Mouse (Mus musculus) lung, postnatal 25 days (tissue): ENCODE results near the gene Cpm.
A peak's percentile ranks its signal among the peaks of the same experiment; 100 is the strongest.

Experiments
- DNase-seq: peaks from one replicate; pipeline ENCODE4 v3.0.0; 2022; ENCODE audit warnings: low spot score

Cpm gene

DNA sequence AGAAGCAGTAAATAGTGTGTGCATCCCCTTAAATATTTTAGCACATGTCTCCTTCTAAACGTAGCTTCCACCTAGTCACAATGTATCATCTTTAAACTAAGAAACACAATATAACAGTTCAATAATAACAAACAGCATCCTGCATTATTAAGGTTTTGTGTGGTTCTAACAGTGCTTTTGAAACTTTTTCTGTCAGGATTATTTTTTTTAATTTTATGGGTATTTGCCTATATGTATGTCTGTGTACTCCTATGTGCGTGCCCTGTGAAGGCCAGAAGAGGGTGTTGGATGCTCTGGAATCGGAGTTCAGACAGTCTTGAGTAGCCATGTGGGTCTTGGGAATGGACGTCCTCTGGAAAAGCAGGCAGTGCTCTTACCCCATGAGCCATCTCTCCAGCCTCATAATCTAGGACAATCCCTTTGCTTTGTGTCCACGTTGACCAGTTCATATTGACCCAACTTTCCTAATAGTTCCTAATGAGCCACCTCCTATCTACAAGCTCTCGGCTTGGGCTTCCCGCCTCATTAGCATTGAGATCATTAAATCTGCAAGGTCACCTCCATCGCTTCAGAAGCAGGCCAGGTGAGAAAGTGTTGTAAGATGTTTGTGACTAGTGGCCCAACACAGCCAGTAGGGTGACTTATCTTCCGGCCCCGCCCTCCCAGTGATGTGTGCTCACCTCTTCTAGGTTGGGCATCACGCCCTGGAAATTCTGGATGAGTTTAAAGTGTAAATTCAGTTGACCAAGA is 20.2 kb downstream of the Cpm start:
- DNase-seq: peak; percentile 85

DNA sequence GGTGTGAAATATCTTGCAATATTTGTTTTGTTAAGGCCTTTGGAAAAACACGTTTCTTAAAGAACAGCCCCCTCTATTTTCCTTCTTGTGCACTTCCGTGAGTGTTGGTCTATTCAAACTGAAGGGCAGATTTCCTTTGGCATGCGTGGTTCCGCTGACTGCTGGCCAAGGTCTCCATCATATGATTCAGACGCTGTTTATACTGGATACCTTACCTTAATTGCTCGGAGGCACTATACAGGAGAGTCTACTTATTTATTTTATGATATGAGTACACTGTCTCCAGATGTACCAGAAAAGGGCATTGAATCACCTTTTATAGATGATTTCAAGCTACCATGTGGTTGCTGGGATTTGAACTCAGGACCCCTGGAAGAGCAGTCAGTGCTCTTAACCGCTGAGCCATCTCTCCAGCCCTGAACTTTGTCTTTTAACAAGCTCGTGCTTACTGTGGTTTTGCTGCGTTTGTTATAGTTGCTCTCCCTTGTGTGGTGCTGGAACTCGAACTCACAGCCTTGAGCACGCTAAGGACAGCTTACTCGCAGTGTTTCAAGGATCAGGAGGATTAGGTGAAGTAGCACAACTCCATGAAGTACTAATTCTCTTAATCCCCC is 20.8 kb downstream of the Cpm start:
- DNase-seq: no peak

DNA sequence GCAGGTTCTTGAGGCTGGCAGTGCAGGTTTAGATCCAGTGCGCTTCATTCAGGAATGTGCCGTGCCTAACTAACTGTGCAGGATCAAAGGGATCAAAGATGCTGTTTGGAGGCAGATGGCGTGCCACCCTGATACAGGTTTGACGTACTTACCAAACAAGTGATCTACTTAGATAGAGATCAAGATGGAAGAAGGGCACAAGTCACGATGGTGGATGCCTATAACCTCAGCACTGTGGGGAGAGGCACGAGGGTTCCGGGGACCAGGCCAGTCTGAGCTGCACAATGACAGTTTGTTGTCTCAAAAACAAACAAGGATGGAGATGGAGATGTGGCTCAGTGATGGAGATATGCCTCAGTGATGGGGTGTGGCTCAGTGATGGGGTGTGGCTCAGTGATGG is 21.4 kb downstream of the Cpm start:
- no peak for DNase-seq

DNA sequence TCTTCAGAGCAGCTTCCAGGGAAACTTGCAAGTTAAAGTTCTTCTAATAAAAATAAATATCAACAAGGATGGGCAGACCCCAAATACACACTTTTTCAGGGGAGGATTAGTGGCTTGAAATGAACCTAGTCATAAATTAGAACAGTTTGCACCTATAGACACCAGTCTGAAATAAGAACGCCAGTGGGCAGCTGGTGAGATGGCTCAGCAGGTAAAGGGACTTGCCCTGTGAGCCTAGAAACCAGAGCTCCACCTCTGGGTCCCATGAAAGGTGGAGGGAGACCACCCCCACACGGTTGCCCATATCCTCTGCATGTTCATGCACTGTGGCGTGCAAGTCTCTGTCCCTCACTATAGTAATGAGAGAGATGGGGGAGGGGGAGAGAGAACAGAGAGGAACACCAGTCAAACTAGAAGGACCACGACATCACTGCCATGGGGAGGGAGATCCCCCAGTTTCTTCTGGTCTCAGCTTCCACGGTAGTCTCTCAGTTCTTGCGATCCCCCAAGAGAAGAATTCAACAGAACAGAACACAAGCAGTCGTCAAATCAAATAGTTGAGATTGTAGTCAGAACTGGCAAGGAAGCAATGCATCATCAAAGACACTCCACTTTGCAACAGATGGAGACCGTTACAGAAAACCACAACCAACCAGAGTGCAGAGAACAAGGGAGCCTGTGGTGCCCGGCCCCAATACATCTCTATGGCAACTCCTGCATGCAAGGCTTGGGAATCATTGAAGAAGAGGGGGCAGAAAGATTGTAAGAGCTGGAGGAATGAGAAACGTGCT is 22.5 kb downstream of the Cpm start:
- no peak for DNase-seq

DNA sequence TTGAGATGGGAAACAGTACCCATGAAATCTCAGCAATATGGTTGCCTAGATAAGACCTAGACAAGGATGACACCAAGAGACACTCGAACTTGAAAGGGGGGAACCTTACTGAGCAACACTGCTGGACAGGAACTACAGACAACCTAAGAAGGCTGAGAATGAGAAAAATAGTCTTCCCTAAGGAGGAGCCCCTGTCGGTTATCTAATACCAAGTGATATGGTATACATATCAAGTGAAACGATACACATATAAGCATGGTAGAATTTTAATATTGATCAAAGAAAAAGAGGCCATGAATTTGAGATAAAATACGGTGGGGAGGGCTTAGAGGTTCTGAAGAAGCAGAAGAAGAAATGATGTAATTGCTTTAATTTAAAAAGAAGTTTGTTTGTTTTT is 23.1 kb downstream of the Cpm start:
- no peak for DNase-seq

DNA sequence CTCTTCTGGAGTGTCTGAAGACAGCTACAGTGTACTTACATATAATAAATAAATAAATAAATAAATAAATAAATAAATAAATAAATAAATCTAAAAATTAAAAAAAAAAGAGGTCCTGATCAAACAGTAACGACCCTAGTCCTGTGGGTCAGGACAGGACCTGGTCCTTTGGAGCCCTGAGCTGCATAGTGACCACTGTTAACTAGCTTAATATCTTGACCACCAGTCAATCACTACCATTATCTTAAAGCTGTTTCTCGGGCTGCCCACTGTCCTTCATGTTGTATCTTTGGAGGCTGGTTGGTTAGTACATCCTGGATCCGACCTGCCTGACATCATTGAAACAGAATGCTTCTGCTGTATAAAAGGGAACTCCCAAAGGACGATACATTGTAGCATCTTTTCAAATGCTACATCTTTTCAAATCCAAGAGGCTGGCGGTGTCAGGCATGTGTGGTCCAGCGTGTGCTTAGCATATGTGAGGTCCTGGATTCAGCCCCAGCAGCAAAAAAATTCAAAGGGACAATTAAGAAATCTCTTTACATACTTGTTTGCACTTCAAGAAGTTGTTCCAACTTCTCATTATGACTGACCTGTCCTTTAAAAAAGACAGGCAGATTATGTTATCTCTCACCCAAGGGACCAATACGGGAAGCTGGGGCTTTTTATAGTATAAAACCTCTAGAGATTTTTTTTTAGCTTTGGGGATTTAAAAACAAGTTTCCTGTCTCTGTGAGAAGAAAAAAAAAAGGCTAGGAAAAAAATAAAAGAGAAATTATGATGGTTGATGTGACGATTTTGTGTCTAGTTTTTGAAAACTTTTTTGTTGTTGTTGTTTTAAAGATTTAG is 23.9 kb downstream of the Cpm start:
- no peak for DNase-seq

DNA sequence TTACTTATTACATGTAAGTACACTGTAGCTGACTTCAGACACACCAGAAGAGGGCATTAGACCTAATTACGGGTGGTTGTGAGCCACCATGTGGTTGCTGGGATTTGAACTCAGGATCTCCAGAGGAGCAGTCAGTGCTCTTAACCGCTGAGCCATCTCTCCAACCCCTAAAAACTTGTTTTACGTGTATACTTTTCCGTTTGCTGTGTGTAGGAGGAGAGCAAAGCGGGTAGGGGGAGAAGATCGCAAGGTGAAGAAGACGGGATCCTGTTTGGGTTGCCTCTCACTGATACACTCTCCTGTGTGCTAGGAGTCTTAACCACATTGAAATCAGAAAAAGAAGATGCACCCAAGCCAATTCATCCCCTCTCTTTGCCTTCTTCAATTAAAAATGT is 24.5 kb downstream of the Cpm start:
- no peak for DNase-seq

DNA sequence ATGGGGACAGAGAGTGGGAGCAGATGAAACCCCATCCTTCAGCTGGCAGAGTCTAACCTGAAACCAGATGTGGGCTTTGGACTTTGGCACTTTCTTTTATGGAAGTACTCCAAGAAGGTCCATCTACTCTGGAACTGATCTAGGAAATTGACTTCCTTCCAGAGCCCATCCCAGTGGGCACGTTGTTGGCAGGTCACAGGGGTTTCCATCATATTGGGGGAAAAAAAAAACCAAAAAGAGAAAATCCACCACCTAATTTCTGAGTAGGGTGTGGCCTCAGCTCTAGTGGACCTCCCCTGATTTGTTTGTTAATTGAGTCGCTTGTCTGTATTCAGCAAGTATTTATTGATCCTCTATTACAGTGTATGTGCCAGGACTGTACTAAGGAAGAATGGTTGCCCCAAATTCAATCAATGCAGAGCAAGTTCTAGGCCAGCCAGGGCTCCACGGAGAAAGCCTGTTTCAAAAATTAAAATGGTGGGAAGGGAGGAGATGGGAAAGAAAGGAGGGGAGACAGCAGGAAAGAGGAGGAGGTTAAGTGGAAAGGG is 25.4 kb downstream of the Cpm start:
- DNase-seq: no peak

DNA sequence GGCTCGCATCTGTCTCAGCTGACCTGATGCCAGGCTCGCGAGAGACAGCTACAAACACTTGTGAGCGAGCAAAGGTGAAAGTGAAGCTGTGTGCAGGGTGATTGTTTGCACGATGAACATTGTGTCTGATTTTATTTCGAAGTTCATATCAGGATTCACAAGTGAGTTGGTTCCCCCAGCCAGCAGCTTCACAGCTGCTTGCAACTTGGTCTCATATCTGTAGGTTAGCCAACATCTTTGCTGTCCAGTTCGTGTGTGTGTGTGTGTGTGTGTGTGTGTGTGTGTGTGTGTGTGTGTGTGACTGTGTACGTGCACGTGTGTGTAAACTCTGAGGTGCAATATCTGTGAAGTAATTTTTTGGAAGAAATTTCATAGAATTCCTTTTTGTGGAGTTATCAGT is 26.2 kb downstream of the Cpm start:
- DNase-seq: no peak

DNA sequence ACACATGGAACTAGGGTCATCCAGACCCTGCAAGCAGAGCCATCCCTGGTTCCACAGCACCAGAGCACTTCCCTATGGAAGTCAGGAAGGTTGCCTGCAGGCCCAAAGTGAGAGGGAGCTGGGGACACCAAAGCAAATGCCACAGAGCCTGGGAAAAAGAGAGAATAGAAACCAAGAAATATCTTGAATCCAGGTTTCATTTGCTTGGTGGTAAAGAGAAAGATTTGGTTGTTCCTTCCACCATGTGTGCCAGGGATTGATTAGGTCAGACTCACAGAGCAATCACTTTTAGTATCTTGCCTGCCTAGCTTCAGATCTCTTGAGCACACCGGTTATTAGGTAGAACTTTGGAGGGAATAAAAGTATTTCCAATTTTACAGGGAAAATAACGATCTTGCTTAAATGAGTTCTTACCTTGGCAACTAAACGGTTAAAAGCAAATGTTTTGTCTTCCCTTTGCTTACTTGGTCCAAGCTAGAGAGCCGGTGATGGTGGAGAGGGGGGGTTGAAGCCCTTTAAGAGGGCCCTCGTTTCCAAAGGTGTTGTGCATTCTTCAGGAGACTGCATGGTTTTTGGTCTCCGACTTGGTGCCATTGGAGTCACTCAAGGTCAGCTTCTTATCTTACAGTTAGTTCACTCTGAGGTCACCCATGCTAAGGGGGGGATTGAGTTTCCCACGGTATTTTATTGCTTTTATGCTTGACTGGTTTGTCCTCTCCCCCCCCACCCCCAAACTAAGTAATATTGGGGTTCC is 26.8 kb downstream of the Cpm start:
- DNase-seq: no peak

DNA sequence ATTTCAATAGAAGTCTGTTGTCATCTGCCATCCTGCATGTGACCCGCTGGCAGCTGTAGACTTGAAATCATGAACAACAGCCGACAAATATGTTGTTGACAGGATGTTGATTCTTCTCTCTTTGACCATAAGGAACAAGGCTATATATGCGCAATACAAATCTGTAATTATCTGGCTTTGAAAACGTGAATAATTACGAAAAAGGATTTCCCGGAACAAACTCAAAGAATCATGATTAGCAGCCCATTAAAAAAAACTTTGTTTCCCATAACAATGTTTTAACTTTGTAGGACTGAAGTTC is 27.3 kb downstream of the Cpm start:
- DNase-seq: no peak

DNA sequence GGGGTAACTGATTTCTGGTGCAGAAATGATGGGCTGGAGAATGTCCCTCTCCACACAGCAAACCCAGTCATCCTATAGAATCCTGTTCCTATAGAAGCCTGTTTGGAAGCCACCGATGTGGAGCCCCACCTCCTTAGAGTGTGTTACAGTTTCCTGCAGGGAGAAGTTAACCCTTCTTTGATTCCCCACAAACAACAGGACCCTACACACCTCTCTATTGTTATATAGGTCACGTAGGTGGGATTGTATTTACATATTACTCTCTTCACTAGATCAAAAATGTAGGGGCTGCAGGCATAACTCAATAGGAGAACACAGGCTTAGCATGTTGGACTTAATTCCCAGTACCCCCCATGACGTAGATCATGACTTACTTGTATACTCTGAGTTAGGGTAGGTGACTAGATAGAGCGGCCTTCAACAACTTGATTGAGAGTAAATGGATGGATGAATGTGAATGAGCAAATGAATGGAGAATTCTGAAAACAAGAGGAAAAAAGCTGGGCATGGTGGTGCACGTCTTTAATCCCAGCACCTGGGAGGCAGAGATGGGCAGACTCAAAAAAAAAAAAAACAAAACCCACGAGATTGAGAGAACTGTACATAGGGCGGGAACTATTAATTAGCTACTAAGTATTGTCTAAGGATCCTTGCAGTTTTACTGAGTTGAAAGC is 27.8 kb downstream of the Cpm start:
- DNase-seq: no peak

DNA sequence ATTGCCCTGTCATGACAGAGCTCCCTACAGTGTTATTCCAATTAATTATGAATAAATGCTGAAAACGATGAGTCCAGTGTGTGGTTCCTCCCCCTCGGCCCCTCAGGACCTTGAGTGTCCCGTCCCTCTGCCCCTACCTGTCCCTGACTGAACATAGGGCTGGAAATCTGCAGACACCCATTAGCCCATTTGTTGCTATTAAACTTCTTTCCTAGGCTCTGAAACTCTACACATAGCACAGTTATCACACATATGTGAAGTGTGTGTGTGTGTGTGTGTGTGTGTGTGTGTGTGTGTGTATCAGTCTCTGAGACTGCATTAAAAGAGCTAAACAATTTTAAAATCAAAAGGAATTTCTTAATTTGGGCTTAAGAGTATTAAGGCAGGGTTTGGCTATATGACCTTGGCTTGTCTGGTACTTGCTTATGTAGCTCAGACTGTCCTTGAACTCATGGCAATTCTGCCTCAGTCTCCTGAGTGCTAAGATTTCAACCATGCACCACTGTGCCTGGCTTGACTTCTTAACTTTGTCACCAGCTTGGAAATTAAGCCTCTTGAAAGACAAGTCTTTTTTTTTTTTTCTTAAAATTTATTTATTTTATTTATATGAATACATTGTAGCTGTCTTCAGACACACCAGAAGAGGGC is 28.5 kb downstream of the Cpm start:
- DNase-seq: no peak

DNA sequence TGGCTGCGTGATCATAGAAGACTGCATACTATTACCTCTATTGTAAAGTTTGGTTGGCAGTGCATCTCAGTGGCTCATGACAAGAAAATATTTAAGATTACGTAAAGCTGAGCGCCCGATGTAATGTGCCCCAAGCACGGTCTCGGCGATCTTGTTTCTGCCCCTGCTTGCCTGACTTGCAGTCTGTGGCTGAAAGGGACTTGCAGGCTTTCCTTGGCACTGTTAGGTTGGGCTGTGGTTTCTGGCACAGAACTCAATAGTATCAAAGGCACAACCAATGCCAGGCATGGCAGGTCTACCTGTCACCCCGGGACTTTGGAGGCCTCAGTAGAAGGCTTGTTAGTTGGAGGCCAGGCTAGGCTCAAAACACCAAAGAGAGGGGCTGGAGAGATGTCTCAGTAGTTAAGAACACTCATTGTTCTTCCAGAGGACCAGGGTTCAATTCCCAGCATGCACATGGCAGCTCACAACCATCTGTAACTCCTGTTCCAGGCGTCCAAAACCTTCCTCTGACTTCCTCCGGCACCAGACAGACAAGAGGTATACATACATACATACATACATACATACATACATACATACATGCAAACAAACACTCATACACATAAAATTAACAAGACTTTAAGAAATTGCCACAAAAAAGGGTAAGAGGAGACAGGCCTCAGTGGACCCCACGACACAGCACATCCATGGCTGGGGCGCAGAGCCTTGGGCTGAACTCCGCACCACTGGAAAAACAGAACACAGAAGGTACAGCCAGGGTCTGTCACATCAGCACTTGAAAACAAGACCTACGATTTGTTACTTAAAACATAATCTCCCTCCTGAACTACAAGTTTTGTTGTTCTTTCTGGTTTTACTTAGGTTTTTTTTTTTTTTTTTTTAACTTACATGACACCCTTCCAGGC is 29.5 kb downstream of the Cpm start:
- no peak for DNase-seq

DNA sequence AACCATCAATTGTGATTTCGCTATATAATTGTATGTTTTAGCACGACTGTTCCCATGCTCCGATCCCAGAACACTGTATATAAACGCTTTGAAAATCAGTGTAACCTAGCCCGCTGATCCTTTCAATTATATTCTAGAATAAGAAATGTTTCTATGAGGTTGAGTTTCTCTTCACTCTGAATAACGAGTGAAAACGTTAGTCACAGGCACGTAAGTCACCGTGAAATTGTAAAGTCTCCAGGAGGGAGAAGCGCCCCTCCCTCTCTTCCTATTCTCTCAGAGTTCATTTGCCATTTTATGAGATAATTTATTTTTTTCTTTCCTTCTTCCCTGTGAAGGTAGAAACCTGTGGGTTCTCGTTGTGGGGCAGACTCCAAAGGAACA is 30.1 kb downstream of the Cpm start:
- DNase-seq: no peak

DNA sequence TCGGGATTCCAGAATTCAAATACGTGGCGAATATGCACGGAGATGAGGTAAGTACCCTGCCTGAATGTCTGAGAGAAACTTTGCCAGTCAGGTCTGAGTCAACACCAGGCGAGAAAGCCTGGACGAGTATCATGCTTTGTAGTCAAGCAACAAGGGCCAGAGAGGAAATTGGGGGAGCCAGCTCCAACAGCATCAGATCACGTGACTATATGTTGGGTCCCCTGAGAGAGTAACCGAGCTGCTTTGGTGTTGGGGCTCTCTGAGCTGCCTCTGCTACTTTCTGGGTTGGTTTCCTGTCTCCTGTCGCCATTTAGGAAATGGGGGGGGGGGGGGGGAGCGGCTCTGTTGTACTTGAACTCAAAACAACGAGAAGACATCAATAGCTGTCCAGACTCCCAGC is 30.5 kb downstream of the Cpm start:
- peak; percentile 36 for DNase-seq

DNA sequence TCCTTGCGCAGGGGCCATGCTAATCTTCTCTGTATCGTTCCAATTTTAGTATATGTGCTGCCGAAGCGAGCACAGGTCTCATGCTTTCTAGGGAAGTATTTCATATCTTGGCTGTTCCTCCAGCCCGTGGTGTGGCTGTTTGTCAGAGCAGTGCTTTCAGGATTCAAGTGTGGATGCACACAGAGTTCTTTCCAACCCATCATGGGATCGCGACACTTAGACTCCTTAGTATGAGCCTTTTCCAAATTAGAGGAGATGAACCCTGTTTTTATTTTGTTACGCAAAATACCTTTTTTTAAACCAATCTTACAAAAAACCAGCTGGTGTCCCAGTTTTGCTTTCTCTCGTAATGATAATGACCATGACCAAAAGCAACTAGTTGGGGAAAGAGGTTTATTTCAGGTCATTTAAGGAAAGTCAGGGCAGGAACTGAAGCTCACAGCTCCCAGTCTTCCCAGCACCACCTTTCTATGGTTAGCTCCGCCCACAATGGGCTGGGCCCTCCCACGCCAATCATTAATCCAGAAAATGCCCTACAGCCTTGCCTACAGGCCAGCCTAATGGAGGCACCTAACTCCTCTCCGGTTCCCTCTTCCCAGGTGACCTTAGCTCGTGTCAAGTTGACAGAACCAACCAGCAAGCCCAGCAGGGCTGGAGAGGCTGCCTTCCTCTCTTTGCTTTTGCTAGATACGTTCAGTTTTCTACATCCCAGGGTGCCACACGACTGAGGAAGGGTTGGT is 33.2 kb downstream of the Cpm start:
- peak; percentile 39 for DNase-seq

DNA sequence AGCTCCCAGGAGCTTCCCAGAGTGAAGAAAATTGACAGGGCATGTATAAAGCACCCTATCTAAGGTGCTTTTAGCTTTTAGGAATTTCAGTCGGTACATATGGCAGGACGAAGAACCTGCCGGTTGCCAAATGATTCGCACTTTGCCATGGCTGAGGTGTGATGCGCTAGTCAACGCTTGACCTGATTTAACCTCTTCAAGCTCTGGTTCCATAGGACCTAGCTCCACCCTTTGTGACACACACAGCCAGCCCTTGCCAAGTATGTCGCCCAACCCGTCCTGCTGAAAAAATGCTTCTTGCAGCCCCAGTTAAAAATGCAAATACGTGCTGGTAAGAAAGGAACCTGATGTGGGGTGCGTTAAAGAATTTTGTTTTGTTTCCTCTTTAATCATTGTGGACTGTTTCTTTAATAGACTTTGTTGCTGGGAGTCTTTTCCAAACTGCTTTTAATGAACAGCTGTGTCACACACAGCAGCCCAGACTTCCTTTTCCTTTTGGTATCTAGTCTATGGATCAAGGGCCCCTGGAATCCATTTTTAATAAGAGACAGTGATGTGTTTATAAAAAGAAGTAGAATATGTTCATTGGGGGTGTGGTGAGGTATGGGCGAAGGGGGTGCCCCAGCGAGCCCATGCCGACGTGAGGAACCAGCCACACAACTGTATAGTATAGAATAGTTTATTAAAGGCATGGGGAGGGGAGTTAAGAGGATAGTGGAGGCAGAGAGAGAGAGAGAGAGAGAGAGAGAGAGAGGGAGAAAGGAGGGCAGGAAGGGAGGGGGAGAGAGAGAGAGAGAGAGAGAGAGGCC is 34.0 kb downstream of the Cpm start:
- peak; percentile 57 for DNase-seq
